Mouse (Mus musculus) thymus, postnatal 0 days (tissue): ENCODE results near the gene Olfr832. TPM values are rescaled to one million over a fixed set of nuclear protein-coding genes. Genes with fewer than 3 reads are reported as not detected.
"Not testable (repeated sequence)": the region's sequence is repeated elsewhere in the genome, so short reads cannot be mapped to it uniquely, and the experiment has no call there.

ENCODE experiments used
- DNase-seq: peaks from one replicate; pipeline ENCODE4 v3.0.0-alpha.2; 2015; ENCODE audit warnings: low spot score
- polyA plus RNA-seq: library from polyadenylated mRNA; unstranded; fragments of >200 nt; fragmentation: Nextera tagmentation; extraction: Ambion mirVana; gene quantifications from 2 replicates; pipeline ENCODE4 v1.2.1, GENCODE M21; 2015

The Olfr832 gene
- polyA plus RNA-seq, result not detected in 2 replicates

DNA sequence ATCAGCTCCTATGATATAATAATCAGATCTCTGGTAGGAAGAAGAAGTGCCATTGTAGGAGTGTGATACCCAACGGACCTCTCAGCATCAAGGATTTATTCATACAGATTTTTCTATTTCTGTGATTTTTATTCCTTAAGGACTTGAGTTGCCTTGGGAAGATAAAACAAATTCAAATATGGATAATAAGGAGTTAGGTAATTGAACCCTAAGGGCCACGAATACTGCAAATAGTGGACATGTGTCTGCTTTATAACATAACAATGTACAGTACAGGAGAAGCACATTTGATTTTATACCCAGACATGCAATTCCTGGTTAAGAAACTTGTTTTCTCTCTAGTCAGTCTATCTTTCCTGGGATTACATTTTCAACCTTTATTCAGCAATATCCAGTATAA lies at the start of gene Olfr832:
Gene Olfr832 (plus strand): TSS at position 301 of the 400 bp plus-strand sequence.
- not testable (repeated sequence) for DNase-seq

DNA sequence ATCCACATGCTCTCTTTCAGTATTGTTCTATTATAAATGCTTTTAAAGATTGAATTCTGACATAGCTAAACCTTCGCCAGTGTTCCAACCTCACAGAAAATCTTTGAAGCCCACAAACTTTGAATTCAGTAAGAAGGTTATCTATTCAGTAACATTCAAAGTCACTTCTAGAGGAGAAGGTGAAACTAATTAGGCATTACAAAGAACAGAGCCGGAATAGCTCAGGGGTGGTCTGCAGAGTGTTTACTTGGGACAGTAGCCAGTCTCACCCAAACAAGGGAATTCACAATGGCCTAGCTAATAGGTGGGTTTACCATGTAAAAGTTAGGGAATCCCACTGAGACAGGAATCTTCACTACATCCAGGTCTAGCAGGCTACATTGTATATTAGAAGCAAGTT lies 29.2 kb upstream of the Olfr832 start:
- DNase-seq, result not testable (repeated sequence)

DNA sequence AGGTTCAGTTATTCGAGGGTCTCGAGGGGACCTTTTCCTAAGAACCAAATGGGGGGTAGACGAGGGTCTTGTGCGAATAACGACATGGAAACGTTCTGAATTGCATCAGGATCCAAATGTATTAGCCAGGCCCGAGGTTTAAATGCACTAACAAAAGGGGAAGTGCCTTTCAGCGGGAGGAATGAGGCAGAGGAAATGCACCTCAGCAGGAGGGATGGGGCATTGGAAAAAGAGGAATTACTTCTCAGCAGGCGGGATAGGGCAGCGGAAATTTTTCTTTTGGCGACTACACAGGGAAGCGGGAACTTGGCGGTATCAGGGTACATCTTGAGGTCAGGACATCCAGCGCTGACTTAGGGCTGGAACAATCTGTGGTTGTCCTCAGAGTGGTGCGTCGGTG lies 9.0 kb upstream of the Olfr832 start:
- DNase-seq, result not testable (repeated sequence)

DNA sequence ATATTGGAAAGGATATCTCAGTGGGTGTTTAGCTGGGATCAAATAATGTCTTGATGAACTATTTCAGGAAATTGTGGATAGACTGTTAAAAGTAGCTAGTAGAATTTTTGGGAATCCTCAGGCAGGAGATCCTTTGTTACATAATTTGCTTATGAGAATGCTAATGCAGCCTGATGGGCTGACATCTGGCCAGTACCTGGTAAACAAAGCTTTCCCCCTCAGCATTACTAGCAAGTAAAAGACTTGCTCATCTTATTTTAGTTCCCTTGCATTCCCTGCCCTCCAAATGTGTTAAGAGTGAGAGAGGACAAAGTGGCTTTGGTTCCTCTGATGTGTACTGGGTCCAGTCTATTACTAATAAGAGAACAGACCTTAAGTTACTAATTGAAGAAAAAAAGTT lies 25.1 kb downstream of the Olfr832 start:
- DNase-seq, result no peak

DNA sequence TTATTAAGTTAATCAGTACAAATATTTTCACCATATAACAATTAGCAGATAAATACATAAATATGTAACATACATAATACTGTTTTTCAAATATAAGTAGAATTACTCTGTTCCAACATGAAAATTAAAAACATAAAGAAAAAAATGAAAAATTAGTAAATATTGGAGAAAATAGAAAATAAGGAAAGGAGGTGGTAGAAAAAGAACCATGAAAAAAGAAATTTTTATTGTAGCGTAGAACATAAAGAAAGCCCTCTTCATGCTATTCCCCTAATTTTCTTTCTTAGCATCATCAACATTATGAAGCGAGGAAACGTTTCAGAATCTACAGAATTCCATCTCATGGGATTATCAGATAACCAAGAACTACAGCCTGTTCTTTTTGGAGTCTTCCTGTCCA lies 50.8 kb downstream of the Olfr832 start, which contains the start of gene Olfr834:
Gene Olfr834 (plus strand): TSS at position 301 of the 400 bp plus-strand sequence.
- no peak for DNase-seq

Other genes starting within 250 kb of the Olfr832 start
- not detected in 2 replicates for gene Olfr24, start 173.1 kb upstream of the Olfr832 start, polyA plus RNA-seq
- gene Olfr828, start 117.6 kb upstream of the Olfr832 start, polyA plus RNA-seq, result not detected in 2 replicates
- 0.09 TPM in 1 of 2 replicates, not detected in the other for gene Olfr829, start 82.2 kb upstream of the Olfr832 start, polyA plus RNA-seq
- not detected in 2 replicates for gene Olfr830, start 62.4 kb upstream of the Olfr832 start, polyA plus RNA-seq
- not detected in 2 replicates for gene Olfr834, start 50.9 kb downstream of the Olfr832 start, polyA plus RNA-seq
- not detected in 2 replicates for gene Olfr835, start 95.6 kb downstream of the Olfr832 start, polyA plus RNA-seq
- gene Olfr836, start 183.3 kb downstream of the Olfr832 start, polyA plus RNA-seq, result not detected in 2 replicates
- gene Olfr837, start 199.2 kb downstream of the Olfr832 start, polyA plus RNA-seq, result not detected in 2 replicates
- gene Olfr839-ps1, start 240.2 kb downstream of the Olfr832 start, polyA plus RNA-seq, result not detected in 2 replicates